16 mouse cellular contexts compared by ENCODE assay signal in genomic region chr9:122055820-122056550, GRCm38 (mm10). TPM values are rescaled to one million over a fixed set of nuclear protein-coding genes. Genes with fewer than 3 reads are reported as not detected.
DNase-seq lines count a peak whose midpoint lies in the region; ATAC-seq and TF ChIP-seq lines count a peak whose summit lies in the region.
"Had no signal": no experiment of that assay in that cellular context is flagged by ENCODE, and none has a peak within 500 bp of the region (broad histone marks: within the 10 kb centered on the region; RNA-seq: fewer than 3 reads in every experiment).

No protein-coding gene starts in this region.

- H3K4me1 ChIP-seq in liver, adult 2 months (ENCODE audit: control insufficient read depth, insufficient read depth, low read length), result peaks cover 16% of the 10 kb centered on the region
- no peaks in the 10 kb centered on the region for H3K4me1 ChIP-seq in intestine, embryonic 15.5 days (replicated peaks)

- no peak for ATAC-seq in intestine, embryonic 15.5 days

- no peaks in the 10 kb centered on the region for H3K79me2 ChIP-seq in liver, adult 2 months (ENCODE audit: control insufficient read depth, insufficient read depth, low read length)

- no peaks in the 10 kb centered on the region for H3K36me3 ChIP-seq in liver, adult 2 months (ENCODE audit: control insufficient read depth, insufficient read depth, low read length)
- H3K36me3 ChIP-seq in intestine, embryonic 15.5 days, result no peaks in the 10 kb centered on the region
- H3K36me3 ChIP-seq: embryonic facial prominence, embryonic 13.5 days; forebrain, embryonic 12.5 days; limb, embryonic 15.5 days; neural tube, embryonic 15.5 days had no signal

- TF ChIP-seq CTCF in liver, adult 2 months (IDR thresholded peaks at IDR 0.05; ENCODE audit: low read depth, low read length), result peak; percentile 40

- peak; percentile 65 for DNase-seq in adrenal gland, adult 8-10 months
- DNase-seq in adrenal gland, postnatal 4 days (ENCODE audit: low spot score in 2 of 2), result no peak
- peak; percentile 99 for DNase-seq in liver, adult 2 months (ENCODE audit: extremely low read depth, low read depth, low spot score)
- no peak for DNase-seq in liver
- DNase-seq in cerebellum, adult 18-20 months, result peak; percentile 87 to 92
- peak; percentile 22 for DNase-seq in gastrocnemius, postnatal 14 days
- no peak for DNase-seq in embryo, embryonic 9.5 days (ENCODE audit: extremely low spot score)
- DNase-seq: kidney, postnatal 14 days; thymus, adult 2 months had no signal

- H3K9ac ChIP-seq in liver, adult 2 months (ENCODE audit: low read depth, low read length), result no peak overlapping the region
- H3K9ac ChIP-seq in intestine, embryonic 15.5 days, result no peak overlapping the region
- H3K9ac ChIP-seq: embryonic facial prominence, embryonic 13.5 days; forebrain, embryonic 12.5 days; hindbrain, embryonic 14.5 days; limb, embryonic 15.5 days; neural tube, embryonic 15.5 days had no signal

- TF ChIP-seq POLR2A in liver, adult 2 months (IDR thresholded peaks at IDR 0.05; ENCODE audit: extremely low read depth, insufficient read depth, low read length), result no peak

- no peaks in the 10 kb centered on the region for H3K27me3 ChIP-seq in liver, adult 2 months (ENCODE audit: control insufficient read depth, insufficient read depth, low read length)
- no peaks in the 10 kb centered on the region for H3K27me3 ChIP-seq in intestine, embryonic 15.5 days (replicated peaks)
- H3K27me3 ChIP-seq: embryonic facial prominence, embryonic 13.5 days; forebrain, embryonic 12.5 days; limb, embryonic 15.5 days; neural tube, embryonic 15.5 days had no signal

- no peaks in the 10 kb centered on the region for H3K9me3 ChIP-seq in intestine, embryonic 15.5 days
- H3K9me3 ChIP-seq: embryonic facial prominence, embryonic 13.5 days; limb, embryonic 15.5 days; neural tube, embryonic 15.5 days had no signal

- peak overlapping the region; percentile 56 for H3K27ac ChIP-seq in liver, adult 2 months (replicated peaks; ENCODE audit: insufficient read depth, low read depth, low read length)
- H3K27ac ChIP-seq in intestine, embryonic 15.5 days, result no peak overlapping the region
- H3K27ac ChIP-seq: embryonic facial prominence, embryonic 13.5 days; forebrain, embryonic 12.5 days; hindbrain, embryonic 14.5 days; limb, embryonic 15.5 days; macrophage; neural tube, embryonic 15.5 days had no signal

- H3K4me2 ChIP-seq in intestine, embryonic 15.5 days (replicated peaks), result no peak overlapping the region
- H3K4me2 ChIP-seq: embryonic facial prominence, embryonic 13.5 days; forebrain, embryonic 12.5 days; hindbrain, embryonic 14.5 days; limb, embryonic 15.5 days; neural tube, embryonic 15.5 days had no signal

- 29% methylated on average over 5 of the region's 5 CpGs for WGBS in liver, adult 2 months
- 75% methylated on average over 5 of the region's 5 CpGs for WGBS in intestine, embryonic 15.5 days

- no peak overlapping the region for H3K4me3 ChIP-seq in liver, adult 2 months (ENCODE audit: insufficient read depth, low read depth, low read length)
- H3K4me3 ChIP-seq in intestine, embryonic 15.5 days (replicated peaks), result no peak overlapping the region
- H3K4me3 ChIP-seq: embryonic facial prominence, embryonic 13.5 days; forebrain, embryonic 12.5 days; limb, embryonic 15.5 days; neural tube, embryonic 15.5 days had no signal

- intact Hi-C loops in gastrocnemius, postnatal 14 days (cut with DNase I; ENCODE audit: low total_unique reads), result no loop called here

RNA-seq across cellular contexts. Expression of gene Pomgnt2, which starts 59.1 kb away (rescaled TPM):
- total RNA-seq in adrenal gland, adult 8-10 months (2022), result 10 to 100 TPM; 21.3 to 31.3 (median 28.5) TPM
- total RNA-seq in adrenal gland, postnatal 4 days (2021), result 10 to 100 TPM; 15.6 to 19.9 TPM
- total RNA-seq in liver, adult 2 months (2014; rRNA removed), result 1.7 TPM in 2 replicates
- 3.8 and 5.3 TPM in 2 replicates for polyA plus RNA-seq in liver, adult 2 months (2012; rRNA removed)
- total RNA-seq in gastrocnemius, postnatal 14 days (2021), result 1 to 10 TPM; 7.1 to 9.0 TPM
- 12.9 and 15.9 TPM in 2 replicates for polyA plus RNA-seq in intestine, embryonic 15.5 days (2015; fragmentation: Nextera tagmentation; extraction: Ambion mirVana)

Comparison
In these comparisons a context has a peak if more than half of its experiments do, and no peak if none do; other contexts are left out.
1. DNase-seq: peak in adrenal gland, adult 8-10 months (single experiment), liver, adult 2 months (single experiment), cerebellum, adult 18-20 months (2 of 2) and gastrocnemius, postnatal 14 days (single experiment); none in adrenal gland, postnatal 4 days (0 of 2), liver (single experiment) and embryo, embryonic 9.5 days (single experiment).